Mouse (Mus musculus) T-cell, adult 66 days (primary cell): ENCODE results near the gene F2rl3. TPM values are rescaled to one million over a fixed set of nuclear protein-coding genes. Genes with fewer than 3 reads are reported as not detected.

ENCODE experiments used
- total RNA-seq, 2 experiments: library from RNA; stranded (reverse); gene quantifications; 3 replicates in 1 of 2; 4 replicates in 1 of 2; pipeline ENCODE4 v1.2.4; 2023

Gene F2rl3
- total RNA-seq: 1 to 10 TPM; 6.8 to 9.3 TPM

DNA sequence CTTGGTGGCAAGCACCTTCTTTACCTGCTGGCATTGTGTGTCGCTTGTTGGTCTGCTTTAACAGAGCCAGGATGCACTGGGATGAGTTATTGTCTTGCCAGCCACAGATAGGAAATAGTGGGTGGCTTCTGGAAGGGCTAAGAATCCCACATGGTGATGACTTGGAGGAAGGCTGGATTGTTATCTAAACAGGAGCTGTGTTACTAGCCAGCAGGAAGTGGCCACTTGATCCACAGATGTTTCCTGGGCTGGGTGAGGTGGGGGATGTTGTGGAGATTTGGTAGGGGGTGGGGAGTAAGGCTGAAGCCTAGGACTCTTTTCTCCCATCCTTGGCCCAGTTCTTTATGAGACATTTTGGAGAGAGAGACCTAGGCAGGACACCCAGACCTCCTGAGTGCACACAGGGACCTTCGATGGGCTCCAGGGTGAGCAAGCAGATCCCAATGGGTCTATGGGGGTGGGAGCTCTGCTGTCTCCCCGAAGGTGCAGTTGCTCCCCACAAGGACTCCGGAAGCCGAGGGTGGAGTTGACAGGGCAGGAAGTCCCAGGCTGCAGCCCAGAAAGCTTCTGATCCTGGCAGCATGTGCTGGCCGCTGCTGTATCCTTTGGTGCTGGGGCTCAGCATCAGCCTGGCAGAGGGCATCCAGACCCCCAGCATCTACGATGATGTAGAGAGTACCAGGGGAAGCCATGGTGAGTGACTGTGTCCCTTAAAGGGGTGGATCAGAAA is at the start of gene F2rl3:
F2rl3 (plus strand) TSS at position 559 of the 730 bp plus-strand sequence.

GRCm38 (mm10) chr8:72722769-72723650 is 38.7 kb upstream of the F2rl3 start, which contains the start of gene Sin3b:
Gene Sin3b (plus strand): TSS chr8:72723285.

Other genes with a start within 250 kb of the F2rl3 start
- gene Med26, start 213.6 kb upstream of the F2rl3 start, total RNA-seq: 10 to 100 TPM; 17.8 to 18.6 TPM
- 100 to 1,000 TPM in 1 of 2 experiments, 10 to 100 TPM in 1; 99.1 to 125 TPM for gene Smim7, start 190.8 kb upstream of the F2rl3 start, total RNA-seq
- 1 to 10 TPM; 2.6 to 3.1 TPM for gene Tmem38a, start 189.8 kb upstream of the F2rl3 start, total RNA-seq
- under 1 TPM; 0.17 to 0.62 TPM for gene Nwd1, start 115.2 kb upstream of the F2rl3 start, total RNA-seq
- gene Sin3b, start 38.6 kb upstream of the F2rl3 start, total RNA-seq: 100 to 1,000 TPM; 134 to 149 TPM